Mouse (Mus musculus): ENCODE results near the gene Ankle1. TPM values are rescaled to one million over a fixed set of nuclear protein-coding genes. Genes with fewer than 3 reads are reported as not detected.
A peak's percentile ranks its signal among the peaks of the same experiment; 100 is the strongest.

The Ankle1 gene
- polyA plus RNA-seq, 1 experiment from 2014 or later: 30.6 TPM

- 74% methylated on average over 17 of the region's 17 CpGs for WGBS
- Histone ChIP-seq H3K36me3 (peaks cover 43% of the 10 kb centered on the region), H3K4me1 (peaks cover 50% of the 10 kb centered on the region)
These were observed 31.1 kb upstream of the Ankle1 start for GRCm38 (mm10) chr8:71374616-71375206.

GRCm38 (mm10) chr8:71375581-71376422 lies 30.0 kb upstream of the Ankle1 start:
- no peaks in the 10 kb centered on the region for H3K27me3 ChIP-seq
- peak overlapping the region; percentile 32 for H3K4me3 ChIP-seq
- H3K4me1 ChIP-seq: peaks cover 55% of the 10 kb centered on the region
- H3K27ac ChIP-seq: 0 out of 2 replicates have a peak overlapping the region, but pooled peaks have one; percentile 22
- ATAC-seq (ENCODE audit: insufficient number of reproducible peaks, low FRiP score, low TSS enrichment, low read depth): no peak
- 10% methylated on average over 60 of the region's 74 CpGs for WGBS
- H3K36me3 ChIP-seq: peaks cover 40% of the 10 kb centered on the region
- no peaks in the 10 kb centered on the region for H3K9me3 ChIP-seq
- H3K9ac ChIP-seq: peak overlapping the region; percentile 28; the same call in 1 of the 2 replicates
- peak overlapping the region; percentile 78 for H3K4me2 ChIP-seq

More at GRCm38 (mm10) chr8:71374616-71375206, 31.1 kb upstream of the Ankle1 start:
- no peak for ATAC-seq (ENCODE audit: insufficient number of reproducible peaks, low FRiP score, low TSS enrichment, low read depth)
- no peak overlapping the region for H3K4me2 ChIP-seq
- no peaks in the 10 kb centered on the region for H3K9me3 ChIP-seq
- no peak overlapping the region for H3K27ac ChIP-seq
- H3K9ac ChIP-seq: no peak overlapping the region
- H3K27me3 ChIP-seq: no peaks in the 10 kb centered on the region
- no peak overlapping the region for H3K4me3 ChIP-seq

GRCm38 (mm10) chr8:71376423-71377030 lies 29.3 kb upstream of the Ankle1 start:
- H3K9ac ChIP-seq: 0 out of 2 replicates have a peak overlapping the region, but pooled peaks have one; percentile 28
- H3K4me3 ChIP-seq: peak overlapping the region; percentile 32
- peak overlapping the region; percentile 78 for H3K4me2 ChIP-seq
- H3K9me3 ChIP-seq: no peaks in the 10 kb centered on the region
- H3K27me3 ChIP-seq: no peaks in the 10 kb centered on the region
- peaks cover 57% of the 10 kb centered on the region for H3K4me1 ChIP-seq
- H3K36me3 ChIP-seq: peaks cover 40% of the 10 kb centered on the region
- ATAC-seq (ENCODE audit: insufficient number of reproducible peaks, low FRiP score, low TSS enrichment, low read depth): no peak
- 36% methylated on average over 8 of the region's 8 CpGs for WGBS
- no peak overlapping the region for H3K27ac ChIP-seq

GRCm38 (mm10) chr8:71379008-71379407 lies 26.8 kb upstream of the Ankle1 start:
- H3K27me3 ChIP-seq: no peaks in the 10 kb centered on the region
- no peaks in the 10 kb centered on the region for H3K9me3 ChIP-seq
- H3K27ac ChIP-seq: no peak overlapping the region
- peak overlapping the region; percentile 98; the same call in 1 of the 2 replicates for H3K4me2 ChIP-seq
- no peak overlapping the region for H3K9ac ChIP-seq
- no peak overlapping the region for H3K4me3 ChIP-seq
- H3K36me3 ChIP-seq: peaks cover 30% of the 10 kb centered on the region
- WGBS: 68% methylated on average over 4 of the region's 4 CpGs
- peaks cover 65% of the 10 kb centered on the region for H3K4me1 ChIP-seq
- ATAC-seq (ENCODE audit: insufficient number of reproducible peaks, low FRiP score, low TSS enrichment, low read depth): no peak

- Histone ChIP-seq H3K4me1 (peaks cover 65% of the 10 kb centered on the region), H3K36me3 (peaks cover 24% of the 10 kb centered on the region), H3K4me3 (peak overlapping the region; percentile 69), H3K9ac (peak overlapping the region; percentile 80; the same call in 1 of the 2 replicates), H3K4me2 (peak overlapping the region; percentile 98), H3K27ac (no peak overlapping the region), H3K27me3 (no peaks in the 10 kb centered on the region), H3K9me3 (no peaks in the 10 kb centered on the region)
- no peak for ATAC-seq (ENCODE audit: insufficient number of reproducible peaks, low FRiP score, low TSS enrichment, low read depth)
- 41% methylated on average over 3 of the region's 3 CpGs for WGBS
These were observed 26.2 kb upstream of the Ankle1 start for GRCm38 (mm10) chr8:71379512-71380075.

GRCm38 (mm10) chr8:71380178-71381171 lies 25.3 kb upstream of the Ankle1 start:
- Histone ChIP-seq H3K4me1 (peaks cover 56% of the 10 kb centered on the region), H3K9me3 (no peaks in the 10 kb centered on the region), H3K27me3 (no peaks in the 10 kb centered on the region), H3K4me3 (peak overlapping the region; percentile 69), H3K9ac (peak overlapping the region; percentile 80), H3K36me3 (peaks cover 15% of the 10 kb centered on the region), H3K4me2 (peak overlapping the region; percentile 98), H3K27ac (no peak overlapping the region; the same call in 1 of the 2 replicates)
- ATAC-seq (ENCODE audit: insufficient number of reproducible peaks, low FRiP score, low TSS enrichment, low read depth): no peak
- WGBS: 2% methylated on average over 72 of the region's 72 CpGs

- Histone ChIP-seq H3K4me3 (peak within 1 kb of the TSS; percentile 69), H3K27me3 (no peaks in the 10 kb centered on the region), H3K9me3 (no peaks in the 10 kb centered on the region), H3K9ac (peak within 1 kb of the TSS; percentile 80), H3K4me2 (peak within 1 kb of the TSS; percentile 98), H3K27ac (peak within 1 kb of the TSS; percentile 90), H3K36me3 (peaks cover 15% of the 10 kb centered on the region), H3K4me1 (peaks cover 46% of the 10 kb centered on the region)
- WGBS: under 1% methylated on average over 85 of the region's 89 CpGs
- 0 out of 2 replicates have a peak, but pooled peaks have one; percentile 8 for ATAC-seq (ENCODE audit: insufficient number of reproducible peaks, low FRiP score, low TSS enrichment, low read depth)
These were observed 24.3 kb upstream of the Ankle1 start, which contains the start of gene Nr2f6 for GRCm38 (mm10) chr8:71381421-71381970. TSS of gene Nr2f6 (minus strand) at chr8:71381960.

- peak overlapping the region; percentile 69 for H3K4me3 ChIP-seq
- ATAC-seq (ENCODE audit: insufficient number of reproducible peaks, low FRiP score, low TSS enrichment, low read depth): peak; percentile 90
- H3K4me1 ChIP-seq: peaks cover 39% of the 10 kb centered on the region
- no peaks in the 10 kb centered on the region for H3K9me3 ChIP-seq
- peak overlapping the region; percentile 90 for H3K27ac ChIP-seq
- 2% methylated on average over 63 of the region's 80 CpGs for WGBS
- no peaks in the 10 kb centered on the region for H3K27me3 ChIP-seq
- H3K4me2 ChIP-seq: peak overlapping the region; percentile 98
- H3K9ac ChIP-seq: peak overlapping the region; percentile 80
- H3K36me3 ChIP-seq: peaks cover 11% of the 10 kb centered on the region
These were observed 23.5 kb upstream of the Ankle1 start for GRCm38 (mm10) chr8:71381971-71382961.

- H3K9me3 ChIP-seq: no peaks in the 10 kb centered on the region
- no peaks in the 10 kb centered on the region for H3K27me3 ChIP-seq
- H3K4me1 ChIP-seq: peaks cover 36% of the 10 kb centered on the region
- ATAC-seq (ENCODE audit: insufficient number of reproducible peaks, low FRiP score, low TSS enrichment, low read depth): no peak
- WGBS: 39% methylated on average over 12 of the region's 12 CpGs
- no peak overlapping the region for H3K4me3 ChIP-seq
- H3K9ac ChIP-seq: 0 out of 2 replicates have a peak overlapping the region, but pooled peaks have one; percentile 10
- H3K27ac ChIP-seq: peak overlapping the region; percentile 90; the same call in 1 of the 2 replicates
- no peak overlapping the region for H3K4me2 ChIP-seq
- peaks cover under 1% of the 10 kb centered on the region; the same call in 1 of the 2 replicates for H3K36me3 ChIP-seq
These were observed 22.4 kb upstream of the Ankle1 start for GRCm38 (mm10) chr8:71383396-71383795.
